Mouse (Mus musculus): ENCODE measurements around the gene Prep. TPM values are rescaled to one million over a fixed set of nuclear protein-coding genes. Genes with fewer than 3 reads are reported as not detected.

The Prep gene
- polyA plus RNA-seq, 1 experiment from 2014 or later = 24.1 TPM

- no peak overlapping the region for H3K27ac ChIP-seq (replicated peaks)
- ATAC-seq (ENCODE audit: low FRiP score) = no peak
Observed at GRCm38 (mm10) chr10:45194531-45194930, 127.5 kb downstream of the Prep start.

GRCm38 (mm10) chr10:45204582-45204981 is 137.6 kb downstream of the Prep start:
- WGBS = 67% methylated on average over 1 of the region's 1 CpGs
- ATAC-seq (ENCODE audit: low FRiP score) = no peak
- Histone ChIP-seq H3K27ac (replicated peaks) (no peak overlapping the region), H3K36me3 (no peaks in the 10 kb centered on the region), H3K4me3 (replicated peaks) (no peak overlapping the region), H3K9ac (replicated peaks) (no peak overlapping the region), H3K4me2 (no peak overlapping the region), H3K9me3 (replicated peaks) (no peaks in the 10 kb centered on the region), H3K4me1 (no peaks in the 10 kb centered on the region), H3K27me3 (replicated peaks) (no peaks in the 10 kb centered on the region)

More at GRCm38 (mm10) chr10:45194531-45194930, 127.5 kb downstream of the Prep start:
- Histone ChIP-seq H3K9ac (replicated peaks) (no peak overlapping the region), H3K4me2 (no peak overlapping the region), H3K4me1 (peaks cover 9% of the 10 kb centered on the region), H3K36me3 (no peaks in the 10 kb centered on the region), H3K27me3 (replicated peaks) (no peaks in the 10 kb centered on the region), H3K9me3 (replicated peaks) (no peaks in the 10 kb centered on the region), H3K4me3 (replicated peaks) (no peak overlapping the region)
- WGBS = 66% methylated on average over 5 of the region's 5 CpGs

GRCm38 (mm10) chr10:45210201-45210600 is 143.2 kb downstream of the Prep start:
- no peaks in the 10 kb centered on the region for H3K9me3 ChIP-seq (replicated peaks)
- H3K9ac ChIP-seq (replicated peaks) = no peak overlapping the region
- ATAC-seq (ENCODE audit: low FRiP score) = no peak
- H3K27ac ChIP-seq (replicated peaks) = no peak overlapping the region
- no peaks in the 10 kb centered on the region for H3K4me1 ChIP-seq
- no peak overlapping the region for H3K4me3 ChIP-seq (replicated peaks)
- no peaks in the 10 kb centered on the region for H3K36me3 ChIP-seq
- H3K27me3 ChIP-seq (replicated peaks) = no peaks in the 10 kb centered on the region
- H3K4me2 ChIP-seq = no peak overlapping the region

- no peak overlapping the region for H3K9ac ChIP-seq (replicated peaks)
- 88% methylated on average over 7 of the region's 7 CpGs for WGBS
- H3K4me3 ChIP-seq (replicated peaks) = no peak overlapping the region
- H3K4me2 ChIP-seq = no peak overlapping the region
- no peaks in the 10 kb centered on the region for H3K27me3 ChIP-seq (replicated peaks)
- no peak for ATAC-seq (ENCODE audit: low FRiP score)
- H3K4me1 ChIP-seq = no peaks in the 10 kb centered on the region
- H3K36me3 ChIP-seq = no peaks in the 10 kb centered on the region
- H3K9me3 ChIP-seq (replicated peaks) = no peaks in the 10 kb centered on the region
- no peak overlapping the region for H3K27ac ChIP-seq (replicated peaks)
Observed at GRCm38 (mm10) chr10:45216676-45217075, 149.7 kb downstream of the Prep start.

Small RNAs within 50 kb of the gene (microRNA-seq; reads per million reads assigned to microRNA genes)
- gene Gm23766 = not detected

Other genes with a start within 250 kb of the Prep start
- gene Popdc3, start 110.9 kb downstream of the Prep start, polyA plus RNA-seq (2015; fragmentation: Nextera tagmentation; extraction: Ambion mirVana) = 2.9 and 3.8 TPM in 2 replicates

Measured in neural tube, embryonic 15.5 days (tissue).